Mouse (Mus musculus) gastrocnemius, postnatal 4 days (tissue): ENCODE data around the gene Ehd1. TPM values are rescaled to one million over a fixed set of nuclear protein-coding genes. Genes with fewer than 3 reads are reported as not detected.
"Not testable (repeated sequence)": the region's sequence is repeated elsewhere in the genome, so short reads cannot be mapped to it uniquely, and the experiment has no call there.

ENCODE experiments used
- DNase-seq, 2 experiments: peaks; one replicate each; pipeline ENCODE4 v3.0.0; 2021 to 2022; ENCODE audit warnings: low spot score in 2 of 2, mixed read lengths in 2 of 2
- total RNA-seq, 2 experiments: library from RNA; stranded (reverse); gene quantifications; 2 replicates each; pipeline ENCODE4 v1.2.3; 2021

Gene Ehd1
- total RNA-seq, 2 experiments from 2014 or later: 91.3 to 93.9 TPM

GRCm38 (mm10) chr19:6277661-6278438 is 1.3 kb downstream of the Ehd1 start:
- peak in 1 of 2 experiments; percentile 73 for DNase-seq

GRCm38 (mm10) chr19:6278439-6279073 is 2.0 kb downstream of the Ehd1 start:
- no peak for DNase-seq

GRCm38 (mm10) chr19:6279481-6280144 is 3.1 kb downstream of the Ehd1 start:
- DNase-seq: no peak

GRCm38 (mm10) chr19:6280554-6280953 is 4.0 kb downstream of the Ehd1 start:
- DNase-seq: no peak

- no peak for DNase-seq
Measured at GRCm38 (mm10) chr19:6281122-6282020, 4.8 kb downstream of the Ehd1 start.

- DNase-seq: no peak
Measured at GRCm38 (mm10) chr19:6283001-6283400, 6.5 kb downstream of the Ehd1 start.

GRCm38 (mm10) chr19:6284502-6284901 is 8.0 kb downstream of the Ehd1 start:
- DNase-seq: no peak

- no peak for DNase-seq
Measured at GRCm38 (mm10) chr19:6285226-6285625, 8.7 kb downstream of the Ehd1 start.

- no peak for DNase-seq
Measured at GRCm38 (mm10) chr19:6285632-6286433, 9.3 kb downstream of the Ehd1 start.

GRCm38 (mm10) chr19:6286434-6287401 is 10.2 kb downstream of the Ehd1 start:
- DNase-seq: no peak

GRCm38 (mm10) chr19:6288236-6288894 is 11.8 kb downstream of the Ehd1 start:
- DNase-seq: no peak

- no peak for DNase-seq
Measured at GRCm38 (mm10) chr19:6289696-6290238, 13.2 kb downstream of the Ehd1 start.

- DNase-seq: not testable (repeated sequence)
Measured at GRCm38 (mm10) chr19:6290720-6291116, 14.2 kb downstream of the Ehd1 start.

GRCm38 (mm10) chr19:6291117-6291781 is 14.7 kb downstream of the Ehd1 start:
- DNase-seq: no peak

- no peak for DNase-seq
Measured at GRCm38 (mm10) chr19:6292262-6292661, 15.7 kb downstream of the Ehd1 start.

GRCm38 (mm10) chr19:6294301-6294700 is 17.8 kb downstream of the Ehd1 start:
- no peak for DNase-seq

GRCm38 (mm10) chr19:6296551-6297210 is 20.2 kb downstream of the Ehd1 start:
- DNase-seq: no peak
